Mouse (Mus musculus) brain, embryonic 14.5 days (tissue): ENCODE measurements around the gene Mterf2.

Source experiments
- CTCF ChIP-seq: fragments of 200-500 bp; IDR thresholded peaks from 2 replicates; pipeline ENCODE4 v1.5.1; 2012; ENCODE audit warnings: inconsistent platforms, mild to moderate bottlenecking, moderate library complexity, borderline replicate concordance; ENCODE audit not compliant: insufficient read depth, insufficient read length; ENCODE audit errors: extremely low read depth
- POLR2A ChIP-seq: fragments of 200-500 bp; IDR thresholded peaks from 2 replicates; pipeline ENCODE4 v1.6.1; 2012; ENCODE audit warnings: mild to moderate bottlenecking, inconsistent platforms, borderline replicate concordance; ENCODE audit not compliant: poor library complexity, insufficient read depth, insufficient read length, severe bottlenecking; ENCODE audit errors: extremely low read depth

DNA sequence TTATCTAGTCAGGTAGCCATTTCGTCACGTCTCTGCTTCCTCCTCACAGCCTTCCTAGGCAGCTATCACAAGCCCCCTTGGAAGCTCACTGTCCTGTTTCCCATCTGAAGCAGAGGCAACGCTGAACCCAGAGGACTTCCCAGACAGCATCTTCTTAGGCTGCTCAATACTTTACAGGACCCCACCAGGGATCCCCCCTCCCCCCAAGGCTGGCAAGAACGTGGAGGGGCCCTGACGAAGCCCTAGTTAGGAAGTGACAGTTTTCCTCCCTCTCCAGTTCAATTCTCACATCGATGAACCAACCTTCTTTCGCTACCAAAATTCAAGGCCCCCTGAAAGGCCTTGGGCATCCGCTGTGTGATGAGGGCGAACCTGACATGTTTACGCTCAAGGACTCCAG, 26.0 kb downstream of the Mterf2 start:
- TF ChIP-seq CTCF (no peak), POLR2A (no peak)
